Comparison of ENCODE assay signal across 30 mouse cellular contexts in the genomic region with DNA sequence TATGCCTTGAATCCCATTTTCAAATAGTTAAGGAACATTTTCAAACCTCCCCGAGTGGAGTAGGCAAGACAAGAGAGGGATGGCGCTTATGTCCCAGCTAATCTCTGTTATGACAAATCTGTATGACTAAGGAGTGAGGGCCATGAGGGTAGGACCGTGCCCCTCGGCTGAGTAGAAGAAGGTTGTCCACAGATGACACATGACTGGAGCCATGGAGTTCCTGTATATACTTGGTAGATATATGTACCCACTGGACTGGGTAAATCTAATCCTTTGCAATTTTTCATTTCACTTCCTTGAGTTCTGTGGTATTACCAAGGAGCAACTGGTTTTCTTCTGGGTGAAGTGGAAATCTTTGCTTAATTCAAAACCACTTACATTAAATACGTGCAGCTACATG. TPM values are rescaled to one million over a fixed set of nuclear protein-coding genes. Genes with fewer than 3 reads are reported as not detected.
"Had no signal": no experiment of that assay in that cellular context is flagged by ENCODE, and none has a peak within 500 bp of the region (broad histone marks: within the 10 kb centered on the region; RNA-seq: fewer than 3 reads in every experiment).

No protein-coding gene starts in this region.

- H3K4me3 ChIP-seq: embryonic facial prominence, embryonic 10.5 days; embryonic facial prominence, embryonic 12.5 days; embryonic facial prominence, embryonic 13.5 days; embryonic facial prominence, embryonic 15.5 days; erythroblast, embryonic 14.5 days; forebrain, embryonic 10.5 days; forebrain, embryonic 12.5 days; forebrain, embryonic 13.5 days; forebrain, embryonic 15.5 days; gastrocnemius, adult 2 months had no signal

- H3K9me3 ChIP-seq: embryonic facial prominence, embryonic 10.5 days; embryonic facial prominence, embryonic 12.5 days; embryonic facial prominence, embryonic 13.5 days; embryonic facial prominence, embryonic 15.5 days; forebrain, embryonic 10.5 days; forebrain, embryonic 12.5 days; forebrain, embryonic 13.5 days; forebrain, embryonic 15.5 days had no signal

- H3K27ac ChIP-seq: embryonic facial prominence, embryonic 10.5 days; embryonic facial prominence, embryonic 12.5 days; embryonic facial prominence, embryonic 13.5 days; embryonic facial prominence, embryonic 15.5 days; forebrain, embryonic 10.5 days; forebrain, embryonic 12.5 days; forebrain, embryonic 13.5 days; forebrain, embryonic 15.5 days; gastrocnemius, adult 2 months had no signal

- DNase-seq: cerebellum, adult 18-20 months; cerebellum, adult 2 months; cerebellum, adult 8-10 months; cerebellum, adult 9-10 months; cerebellum, adult 9-11 months; cerebellum, postnatal 10 days; cerebellum, postnatal 14 days; cerebellum, postnatal 25 days; cerebellum, postnatal 36 days; embryo, embryonic 11 days; forebrain, postnatal 0 days; gastrocnemius, adult 2 months; gastrocnemius, postnatal 10 days; gastrocnemius, postnatal 14 days; gastrocnemius, postnatal 25 days; gastrocnemius, postnatal 36 days; heart, adult 18-20 months had no signal

- H3K27me3 ChIP-seq: embryonic facial prominence, embryonic 12.5 days; embryonic facial prominence, embryonic 13.5 days; embryonic facial prominence, embryonic 15.5 days; forebrain, embryonic 12.5 days; forebrain, embryonic 15.5 days had no signal

- H3K9ac ChIP-seq: embryonic facial prominence, embryonic 12.5 days; embryonic facial prominence, embryonic 13.5 days; embryonic facial prominence, embryonic 15.5 days; forebrain, embryonic 12.5 days; forebrain, embryonic 13.5 days; forebrain, embryonic 15.5 days; forebrain, postnatal 0 days had no signal

- ATAC-seq: forebrain, embryonic 13.5 days; forebrain, embryonic 14.5 days; forebrain, embryonic 15.5 days; forebrain, embryonic 16.5 days; forebrain, postnatal 0 days had no signal

- H3K4me1 ChIP-seq: embryonic facial prominence, embryonic 10.5 days; embryonic facial prominence, embryonic 12.5 days; embryonic facial prominence, embryonic 13.5 days; embryonic facial prominence, embryonic 15.5 days; forebrain, embryonic 10.5 days; forebrain, embryonic 13.5 days; forebrain, embryonic 15.5 days had no signal

- H3K4me2 ChIP-seq: embryonic facial prominence, embryonic 12.5 days; embryonic facial prominence, embryonic 13.5 days; embryonic facial prominence, embryonic 15.5 days; forebrain, embryonic 12.5 days; forebrain, embryonic 13.5 days; forebrain, embryonic 15.5 days had no signal

- H3K36me3 ChIP-seq: embryonic facial prominence, embryonic 10.5 days; embryonic facial prominence, embryonic 12.5 days; embryonic facial prominence, embryonic 13.5 days; embryonic facial prominence, embryonic 15.5 days; forebrain, embryonic 10.5 days; forebrain, embryonic 12.5 days; forebrain, embryonic 15.5 days had no signal

RNA-seq across cellular contexts. Expression of gene Wnt5a, which starts 10.3 kb away (rescaled TPM):
- total RNA-seq: common myeloid progenitor, adult 5-6 weeks; granulocyte monocyte progenitor cell, adult 5-6 weeks had no signal
- polyA plus RNA-seq: erythroblast, embryonic 14.5 days had no signal
